Mouse (Mus musculus) erythroid progenitor cell, adult 5-6 weeks (primary cell): Measurements from ENCODE around the gene Kif7. TPM values are rescaled to one million over a fixed set of nuclear protein-coding genes. Genes with fewer than 3 reads are reported as not detected.

Experiments
- ATAC-seq: replicated peaks from 2 replicates; pipeline ENCODE4 v1.8.0; 2016; ENCODE audit warnings: moderate number of reproducible peaks, mild to moderate bottlenecking, moderate TSS enrichment, inconsistent platforms; ENCODE audit not compliant: poor library complexity, low FRiP score, severe bottlenecking
- total RNA-seq, 2 experiments: library from RNA; stranded (forward) in 1 of 2; stranded (reverse) in 1 of 2; fragments of 150-400 nt in 1 of 2; fragments of 186-747, 209-891 nt in 1 of 2; gene quantifications; 2 replicates each; pipeline versions ENCODE4 v1.2.3 to v1.2.4; 2015 to 2017; ENCODE audit warnings: low replicate concordance in 2 of 2

Kif7 gene
- total RNA-seq (2015; ENCODE audit: low replicate concordance) (not detected in 2 replicates), total RNA-seq (2017; ENCODE audit: low replicate concordance) (0.13 TPM in 1 of 2 replicates, not detected in the other)

GRCm38 (mm10) chr7:79715187-79715981 is at the start of gene Kif7:
Kif7 (minus strand) TSS chr7:79715720.
- no peak for ATAC-seq

DNA sequence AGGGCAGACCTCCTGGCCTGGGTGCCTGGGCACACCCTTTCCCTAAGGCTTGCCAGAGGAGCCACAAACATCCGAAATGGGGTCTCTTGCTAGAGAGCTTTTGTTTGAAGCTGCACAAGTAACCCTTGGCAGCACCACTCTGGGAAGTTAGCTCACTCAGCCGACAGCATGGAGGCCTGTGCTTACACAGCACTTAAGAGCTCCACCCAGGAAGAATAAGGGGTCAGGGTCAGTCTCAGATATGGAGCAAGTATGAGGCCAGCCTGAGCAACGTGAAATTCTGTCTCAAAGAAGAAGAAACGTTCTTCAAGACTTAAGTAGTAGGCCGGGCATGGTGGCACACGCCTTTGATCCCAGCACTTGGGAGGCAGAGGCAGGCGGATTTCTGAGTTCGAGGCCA is 46.6 kb upstream of the Kif7 start:
- ATAC-seq, result no peak

DNA sequence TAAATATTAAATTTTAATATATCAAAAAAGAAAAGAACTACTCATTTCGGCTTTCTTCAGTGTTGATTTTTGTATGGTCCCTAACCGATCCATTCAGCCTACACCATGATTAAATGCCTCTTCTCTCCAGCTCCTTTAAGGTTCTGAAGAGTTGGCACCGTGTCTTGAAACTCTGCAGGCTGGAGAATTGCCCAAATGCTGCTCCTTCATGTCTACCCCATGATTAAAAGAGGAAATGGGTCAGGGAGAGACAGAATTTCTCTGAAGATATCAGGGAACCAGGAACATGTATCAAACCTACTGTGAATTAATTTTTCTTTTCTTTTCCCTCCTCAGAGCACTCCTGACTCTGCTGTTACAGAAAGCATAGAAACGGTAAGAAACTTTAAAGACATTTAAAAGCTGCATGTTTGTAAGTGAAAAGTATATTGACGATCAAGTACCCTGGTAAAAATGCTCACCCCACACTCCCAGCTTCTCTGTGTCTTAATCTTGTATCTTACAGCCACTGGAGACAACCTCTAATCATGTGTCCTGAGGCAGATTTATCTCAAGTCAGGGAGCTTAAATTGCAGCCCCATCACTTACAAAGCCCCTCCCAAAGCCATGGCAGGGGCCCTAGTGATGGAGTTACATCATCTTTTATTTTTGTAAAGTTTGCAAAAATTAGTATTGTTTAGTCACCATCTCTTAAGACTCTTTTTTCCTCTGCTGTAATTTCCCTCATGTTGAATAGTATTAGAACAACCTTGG is 45.8 kb upstream of the Kif7 start:
- no peak for ATAC-seq

- no peak for ATAC-seq
Observed at GRCm38 (mm10) chr7:79759766-79760165, 44.2 kb upstream of the Kif7 start.

DNA sequence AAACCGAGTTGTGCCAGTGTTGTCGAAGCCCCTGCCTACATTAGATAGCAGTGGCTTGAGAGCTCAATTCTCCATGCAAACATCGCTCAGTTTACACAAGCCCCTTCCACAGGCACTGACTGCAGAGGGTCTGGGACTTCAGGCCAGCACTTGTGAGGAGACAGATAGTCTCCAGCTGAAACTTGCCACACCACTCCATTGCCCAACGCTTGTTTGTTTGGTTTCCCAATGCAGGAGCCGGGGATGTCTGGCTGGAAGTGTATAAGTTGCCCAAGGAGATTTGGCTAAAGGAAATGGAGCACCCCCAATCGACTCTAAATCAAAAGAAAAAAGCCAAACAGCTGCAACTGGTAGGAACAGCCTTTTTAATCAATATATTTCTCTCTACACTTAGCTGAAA is 42.7 kb upstream of the Kif7 start:
- no peak for ATAC-seq

- ATAC-seq, result no peak
Observed at GRCm38 (mm10) chr7:79756334-79756733, 40.8 kb upstream of the Kif7 start.

DNA sequence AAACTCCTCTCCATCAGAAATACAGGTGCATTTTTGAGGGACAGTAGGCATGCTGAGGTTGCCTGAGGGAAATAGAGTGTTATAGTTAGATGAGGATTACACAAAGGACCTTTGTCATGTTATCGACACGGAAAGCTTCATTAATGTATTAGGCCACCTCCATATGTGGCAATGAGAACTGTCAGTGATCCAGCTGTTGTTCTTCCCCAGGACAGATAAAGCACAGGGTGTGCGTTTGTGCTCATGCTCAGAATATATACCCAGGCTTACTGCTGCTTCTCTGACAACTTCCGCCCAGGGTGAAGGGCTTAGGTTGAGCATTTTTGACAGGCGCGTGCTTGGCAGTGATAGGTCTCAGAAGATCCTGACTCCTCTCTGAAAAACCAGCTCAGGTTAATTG is 34.0 kb upstream of the Kif7 start:
- ATAC-seq, result no peak

GRCm38 (mm10) chr7:79747659-79748058 is 32.1 kb upstream of the Kif7 start:
- no peak for ATAC-seq

DNA sequence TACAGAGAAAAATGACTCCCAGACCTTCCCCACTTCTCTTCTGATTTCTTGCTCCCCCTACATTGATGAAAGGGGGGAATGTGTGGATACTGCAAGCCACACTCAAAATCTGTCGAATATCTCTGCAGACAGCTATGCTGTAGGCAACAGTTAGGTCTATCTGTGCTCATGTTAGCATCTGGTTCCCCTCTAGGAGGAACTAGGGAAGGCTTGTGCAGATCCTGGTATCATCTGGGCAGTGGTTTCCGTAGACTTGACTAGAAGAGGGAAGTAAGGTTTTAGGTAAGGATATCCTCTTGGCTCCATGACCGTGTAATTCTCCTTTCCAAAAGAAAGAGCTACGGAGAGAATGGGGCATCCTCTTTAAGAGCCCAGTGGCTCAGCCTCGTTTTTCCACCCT is 29.1 kb upstream of the Kif7 start:
- ATAC-seq, result no peak

DNA sequence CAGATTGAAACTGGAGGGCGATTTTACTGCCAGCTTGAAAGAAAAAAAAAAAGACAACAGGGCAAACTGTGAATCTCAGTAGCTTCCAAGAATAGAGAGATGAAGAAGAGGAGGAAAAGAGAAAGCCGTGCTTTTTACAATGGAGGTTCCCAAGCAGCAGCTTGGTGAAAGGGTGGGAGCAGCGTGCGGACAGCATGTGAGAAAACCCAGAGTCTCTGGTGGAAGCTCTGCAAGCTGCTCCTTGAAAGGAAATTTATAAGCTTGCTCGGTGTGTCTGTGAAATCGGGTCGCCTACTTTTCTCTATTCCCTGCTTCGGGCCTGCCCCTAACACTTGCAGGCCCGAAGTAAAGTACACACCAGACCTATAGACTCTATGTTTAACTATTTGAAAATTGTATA is 28.5 kb upstream of the Kif7 start:
- no peak for ATAC-seq

- ATAC-seq, result peak; percentile 66
Observed at GRCm38 (mm10) chr7:79742659-79743536, 27.4 kb upstream of the Kif7 start, which contains the start of the genes Pex11a and Wdr93. Pex11a (minus strand) TSS chr7:79743131. Wdr93 (plus strand) TSS chr7:79743163.

- ATAC-seq, result no peak
Observed at GRCm38 (mm10) chr7:79742277-79742658, 26.7 kb upstream of the Kif7 start.

- ATAC-seq, result no peak
Observed at GRCm38 (mm10) chr7:79740279-79740678, 24.8 kb upstream of the Kif7 start.

DNA sequence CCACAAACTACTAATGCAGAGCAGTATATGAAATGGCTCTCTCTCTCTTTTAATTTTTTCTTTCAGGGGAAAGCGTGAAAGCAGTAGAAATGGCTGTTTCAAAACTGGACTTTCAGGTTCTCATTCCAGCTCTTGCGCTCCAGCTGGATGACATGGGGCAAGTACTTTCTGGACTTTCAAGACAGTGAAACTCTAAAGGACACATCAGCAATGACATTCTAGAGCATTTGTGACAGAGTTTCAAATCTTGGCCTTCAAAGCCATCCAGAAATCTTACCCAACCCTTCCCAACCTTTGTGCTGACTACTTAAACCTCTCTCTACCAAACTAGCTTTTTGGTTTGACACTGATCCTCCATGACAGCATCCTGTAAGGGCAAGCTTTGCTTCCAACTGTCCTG is 23.4 kb upstream of the Kif7 start:
- no peak for ATAC-seq

DNA sequence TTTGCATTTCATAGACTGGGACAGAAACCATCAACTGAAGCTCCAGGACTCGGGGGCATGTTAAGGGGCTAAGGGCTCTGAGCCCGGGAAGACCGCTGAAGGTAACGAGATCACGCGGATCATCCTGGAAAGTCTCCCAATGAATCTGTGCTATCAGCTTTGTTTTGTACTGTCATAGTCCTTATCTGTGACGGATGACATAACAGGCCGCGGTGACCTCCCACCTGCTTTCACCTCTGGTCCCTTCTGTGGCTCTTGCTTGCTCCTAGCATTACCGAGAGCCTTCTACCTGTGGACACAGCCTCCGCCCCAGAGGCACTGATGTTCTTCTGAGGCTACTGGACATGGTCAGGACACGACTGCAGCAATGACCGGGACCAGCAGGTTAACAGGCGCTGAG is 21.0 kb upstream of the Kif7 start:
- ATAC-seq, result no peak

DNA sequence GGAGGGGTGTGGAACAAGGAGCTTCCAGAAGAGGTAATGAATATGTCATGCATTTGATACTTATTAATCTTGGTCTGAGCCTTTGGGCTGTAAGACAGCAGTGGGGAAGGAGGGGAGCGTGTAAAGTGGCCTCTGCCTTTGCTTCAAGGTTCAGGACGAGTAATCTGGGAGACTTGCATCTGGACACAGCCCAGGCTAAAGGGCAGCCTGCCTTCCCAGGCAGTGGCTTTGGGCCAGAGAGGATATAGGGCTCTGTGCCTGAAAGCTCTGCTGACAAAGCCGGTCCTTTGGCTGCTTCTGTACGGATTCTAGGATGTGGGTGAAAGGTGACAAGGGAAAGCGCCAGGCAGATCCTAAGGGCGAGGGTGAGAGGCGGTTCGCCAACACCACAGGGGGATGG is 19.0 kb upstream of the Kif7 start:
- ATAC-seq, result no peak

DNA sequence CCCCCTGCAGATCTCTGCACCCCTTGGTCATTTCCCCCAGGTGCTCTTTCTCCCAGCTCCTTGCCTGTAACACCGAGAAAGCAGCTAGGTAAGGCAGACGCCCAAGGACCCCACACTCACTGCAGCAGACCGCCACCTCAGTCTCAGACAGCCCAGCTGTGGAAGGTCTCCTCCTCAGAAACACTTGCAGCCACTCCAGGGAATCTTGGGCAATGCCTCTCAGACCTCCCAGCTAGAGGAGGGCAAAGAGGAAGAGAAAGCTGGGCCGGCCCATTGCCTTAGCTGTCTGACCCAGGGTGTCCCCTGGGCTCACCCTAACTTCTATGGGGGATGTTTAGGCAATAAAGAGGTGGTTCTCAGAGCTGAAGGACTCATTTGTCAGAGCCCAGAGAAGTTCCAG is 17.1 kb upstream of the Kif7 start, which contains the start of gene Plin1:
Plin1 (minus strand) TSS at position 282 of the 400 bp plus-strand sequence.
- no peak for ATAC-seq

- no peak for ATAC-seq
Observed at GRCm38 (mm10) chr7:79731438-79731837, 15.9 kb upstream of the Kif7 start.

- ATAC-seq, result no peak
Observed at GRCm38 (mm10) chr7:79729743-79730370, 14.3 kb upstream of the Kif7 start.

DNA sequence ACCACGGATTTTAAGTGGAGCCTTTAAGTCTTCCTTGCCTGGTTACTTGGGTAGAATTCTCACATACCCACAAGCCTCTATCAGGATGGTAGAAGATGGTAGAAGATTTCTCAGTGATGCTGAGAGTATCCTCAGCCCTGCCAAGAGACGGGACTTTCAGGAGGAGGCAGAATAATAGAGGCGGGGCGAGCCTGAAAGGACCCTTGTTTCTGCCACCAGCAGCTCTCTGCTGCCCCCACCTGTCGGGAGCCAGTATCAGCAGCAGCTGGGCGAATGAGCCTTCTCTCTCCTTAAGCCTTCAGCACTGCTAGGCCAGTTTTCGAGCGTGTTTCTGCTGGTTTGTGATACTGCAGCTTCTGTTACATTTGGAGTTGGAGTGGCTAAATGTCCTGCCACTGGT is 13.6 kb upstream of the Kif7 start:
- 0 out of 2 replicates have a peak, but pooled peaks have one; percentile 45 for ATAC-seq
